Mouse (Mus musculus): ENCODE measurements around the gene Egfr. TPM values are rescaled to one million over a fixed set of nuclear protein-coding genes. Genes with fewer than 3 reads are reported as not detected.

Gene Egfr
- polyA plus RNA-seq, 1 experiment from 2014 or later = 6.4 TPM

DNA sequence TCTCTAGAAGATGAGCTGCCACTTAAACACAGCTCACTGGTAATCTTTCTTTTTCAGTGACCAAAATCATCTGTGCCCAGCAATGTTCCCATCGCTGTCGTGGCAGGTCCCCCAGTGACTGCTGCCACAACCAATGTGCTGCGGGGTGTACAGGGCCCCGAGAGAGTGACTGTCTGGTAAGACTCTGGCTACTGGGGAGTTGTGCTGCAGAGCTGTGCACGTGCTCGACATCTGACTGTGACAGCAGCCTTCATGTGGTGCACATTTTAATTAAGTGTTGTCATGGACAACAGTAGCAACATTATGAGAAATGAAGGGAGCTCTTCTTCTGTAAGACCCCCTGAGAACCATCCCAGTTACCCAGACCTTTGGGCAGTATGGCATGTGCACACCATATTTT lies 116.0 kb downstream of the Egfr start:
- no peaks in the 10 kb centered on the region for H3K9me3 ChIP-seq (replicated peaks; ENCODE audit: control insufficient read depth, low read length)
- no peak for ATAC-seq (replicated peaks; ENCODE audit: insufficient number of reproducible peaks, low FRiP score, low TSS enrichment, low read depth)
- no peaks in the 10 kb centered on the region for H3K36me3 ChIP-seq (replicated peaks; ENCODE audit: control insufficient read depth, insufficient read depth, low read depth, low read length)
- H3K4me2 ChIP-seq (ENCODE audit: low read depth, low read length) = no peak overlapping the region
- no peak overlapping the region for H3K9ac ChIP-seq (replicated peaks; ENCODE audit: low read length)
- no peak overlapping the region for H3K4me3 ChIP-seq (ENCODE audit: low read depth, low read length)
- WGBS = 74% methylated on average over 6 of the region's 6 CpGs
- H3K4me1 ChIP-seq (ENCODE audit: control insufficient read depth, insufficient read depth, low read length) = no peaks in the 10 kb centered on the region
- H3K27ac ChIP-seq (replicated peaks; ENCODE audit: low read depth, low read length) = no peak overlapping the region
- no peak for DNase-seq (ENCODE audit: low spot score)
- H3K27me3 ChIP-seq (ENCODE audit: control insufficient read depth, insufficient read depth, low read length) = no peaks in the 10 kb centered on the region

DNA sequence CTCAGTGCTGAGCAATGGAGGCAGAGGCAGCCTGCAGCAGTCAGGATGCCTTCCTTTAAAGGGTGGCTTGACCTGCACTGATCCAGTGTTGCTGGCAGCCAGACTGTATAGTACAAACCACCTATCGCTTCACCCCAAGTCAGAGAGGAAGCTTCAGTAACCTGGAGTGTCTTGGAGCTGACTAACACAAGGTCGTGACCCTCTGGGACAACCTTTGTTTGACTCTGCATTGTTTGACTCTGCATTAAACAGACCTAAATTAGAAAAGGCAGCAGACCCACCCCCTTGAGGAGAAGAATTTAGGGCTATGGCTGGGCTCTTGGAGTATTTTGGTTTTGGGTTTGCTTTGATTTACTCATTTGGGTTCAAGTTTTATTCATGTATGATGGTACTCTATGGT lies 117.5 kb downstream of the Egfr start:
- Histone ChIP-seq H3K4me2 (ENCODE audit: low read depth, low read length) (no peak overlapping the region), H3K4me3 (ENCODE audit: low read depth, low read length) (no peak overlapping the region), H3K4me1 (ENCODE audit: control insufficient read depth, insufficient read depth, low read length) (no peaks in the 10 kb centered on the region), H3K9ac (replicated peaks; ENCODE audit: low read length) (no peak overlapping the region), H3K36me3 (replicated peaks; ENCODE audit: control insufficient read depth, insufficient read depth, low read depth, low read length) (no peaks in the 10 kb centered on the region), H3K27ac (replicated peaks; ENCODE audit: low read depth, low read length) (no peak overlapping the region), H3K9me3 (replicated peaks; ENCODE audit: control insufficient read depth, low read length) (no peaks in the 10 kb centered on the region), H3K27me3 (ENCODE audit: control insufficient read depth, insufficient read depth, low read length) (no peaks in the 10 kb centered on the region)
- ATAC-seq (replicated peaks; ENCODE audit: insufficient number of reproducible peaks, low FRiP score, low TSS enrichment, low read depth) (no peak), DNase-seq (ENCODE audit: low spot score) (no peak)
- WGBS = 53% methylated on average over 2 of the region's 2 CpGs

DNA sequence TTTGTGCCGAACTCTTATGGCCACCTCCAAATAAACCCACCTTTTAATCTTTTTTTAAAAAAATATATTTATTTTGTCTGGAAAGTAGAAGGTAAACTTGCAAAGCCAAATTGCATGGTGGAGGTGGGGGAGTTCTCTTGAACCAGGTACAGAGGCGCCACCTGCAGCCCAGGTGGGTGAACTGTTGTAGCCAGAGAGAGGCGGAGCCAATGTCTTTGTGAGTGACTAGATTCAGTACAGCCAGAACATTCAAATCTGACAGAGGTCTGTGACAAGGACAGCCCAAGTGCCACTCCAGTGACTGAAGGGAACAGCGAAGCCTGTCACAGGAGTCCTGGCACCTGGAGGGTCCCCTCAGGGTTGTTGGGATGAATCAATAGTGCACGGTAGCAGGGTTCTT lies 119.1 kb downstream of the Egfr start:
- Histone ChIP-seq H3K9me3 (replicated peaks; ENCODE audit: control insufficient read depth, low read length) (no peaks in the 10 kb centered on the region), H3K4me3 (ENCODE audit: low read depth, low read length) (no peak overlapping the region), H3K27me3 (ENCODE audit: control insufficient read depth, insufficient read depth, low read length) (no peaks in the 10 kb centered on the region), H3K4me2 (ENCODE audit: low read depth, low read length) (no peak overlapping the region), H3K4me1 (ENCODE audit: control insufficient read depth, insufficient read depth, low read length) (no peaks in the 10 kb centered on the region), H3K9ac (replicated peaks; ENCODE audit: low read length) (no peak overlapping the region), H3K27ac (replicated peaks; ENCODE audit: low read depth, low read length) (no peak overlapping the region), H3K36me3 (replicated peaks; ENCODE audit: control insufficient read depth, insufficient read depth, low read depth, low read length) (no peaks in the 10 kb centered on the region)
- DNase-seq (ENCODE audit: low spot score) (peak; percentile 51), ATAC-seq (replicated peaks; ENCODE audit: insufficient number of reproducible peaks, low FRiP score, low TSS enrichment, low read depth) (no peak)
- WGBS = 58% methylated on average over 5 of the region's 5 CpGs

DNA sequence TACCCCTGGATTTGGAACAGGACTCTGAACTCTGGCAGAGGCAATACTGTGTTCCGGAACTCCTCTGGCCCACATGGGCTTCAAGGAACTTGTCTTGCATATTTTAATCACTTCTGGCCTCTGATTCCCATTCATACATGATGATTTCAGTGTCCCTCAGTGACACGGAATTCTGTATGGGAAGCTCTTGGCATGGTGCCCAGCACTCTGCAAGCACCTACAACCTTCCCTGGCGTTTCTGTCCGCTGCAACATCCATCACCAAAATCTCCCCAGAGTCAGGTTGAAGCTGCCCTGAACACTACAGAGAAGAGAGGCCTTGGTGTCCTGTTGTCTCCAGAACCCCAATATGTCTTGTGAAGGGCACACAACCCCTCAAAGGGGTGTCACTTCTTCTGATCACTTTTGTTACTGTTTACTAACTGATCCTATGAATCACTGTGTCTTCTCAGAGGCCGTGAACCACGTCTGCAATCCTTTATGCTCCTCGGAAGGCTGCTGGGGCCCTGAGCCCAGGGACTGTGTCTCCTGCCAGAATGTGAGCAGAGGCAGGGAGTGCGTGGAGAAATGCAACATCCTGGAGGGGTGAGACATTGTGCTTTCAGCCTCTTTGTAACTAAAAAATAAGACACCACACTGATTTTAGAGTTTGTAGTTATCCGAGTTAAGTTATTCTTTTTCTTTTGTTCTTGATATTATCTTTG lies 125.8 kb downstream of the Egfr start:
- ATAC-seq (replicated peaks; ENCODE audit: insufficient number of reproducible peaks, low FRiP score, low TSS enrichment, low read depth) = no peak
- Histone ChIP-seq H3K4me2 (ENCODE audit: low read depth, low read length) (no peak overlapping the region), H3K9ac (replicated peaks; ENCODE audit: low read length) (no peak overlapping the region), H3K4me3 (ENCODE audit: low read depth, low read length) (no peak overlapping the region), H3K9me3 (replicated peaks; ENCODE audit: control insufficient read depth, low read length) (no peaks in the 10 kb centered on the region), H3K27ac (replicated peaks; ENCODE audit: low read depth, low read length) (no peak overlapping the region), H3K27me3 (ENCODE audit: control insufficient read depth, insufficient read depth, low read length) (no peaks in the 10 kb centered on the region), H3K36me3 (replicated peaks; ENCODE audit: control insufficient read depth, insufficient read depth, low read depth, low read length) (no peaks in the 10 kb centered on the region), H3K4me1 (ENCODE audit: control insufficient read depth, insufficient read depth, low read length) (no peaks in the 10 kb centered on the region)
- DNase-seq (ENCODE audit: low spot score) = no peak
- WGBS = 65% methylated on average over 9 of the region's 9 CpGs

DNA sequence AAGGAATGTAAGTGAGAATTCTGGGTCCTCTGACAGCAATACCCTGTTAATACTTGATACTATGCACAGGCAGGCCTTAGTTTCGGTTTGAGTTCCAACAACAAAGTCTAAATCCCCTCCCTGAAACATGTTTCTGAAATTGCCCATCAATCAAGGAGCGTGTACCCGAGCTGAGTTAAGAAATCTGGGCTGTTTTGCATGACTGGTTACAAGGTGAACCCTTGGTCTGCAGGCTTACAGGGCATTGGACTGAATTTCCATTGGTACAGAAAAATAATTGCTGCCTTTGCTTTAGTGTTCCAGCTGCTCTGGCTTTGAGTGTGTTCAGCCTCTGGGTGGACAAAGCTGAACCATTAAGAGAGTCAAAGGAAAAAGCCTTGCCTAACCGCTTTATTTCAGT lies 129.9 kb downstream of the Egfr start:
- H3K36me3 ChIP-seq (replicated peaks; ENCODE audit: control insufficient read depth, insufficient read depth, low read depth, low read length) = no peaks in the 10 kb centered on the region
- no peak for DNase-seq (ENCODE audit: low spot score)
- WGBS = 64% methylated on average over 4 of the region's 4 CpGs
- H3K9ac ChIP-seq (replicated peaks; ENCODE audit: low read length) = no peak overlapping the region
- no peak overlapping the region for H3K4me2 ChIP-seq (ENCODE audit: low read depth, low read length)
- no peaks in the 10 kb centered on the region for H3K27me3 ChIP-seq (ENCODE audit: control insufficient read depth, insufficient read depth, low read length)
- ATAC-seq (replicated peaks; ENCODE audit: insufficient number of reproducible peaks, low FRiP score, low TSS enrichment, low read depth) = no peak
- H3K4me3 ChIP-seq (ENCODE audit: low read depth, low read length) = no peak overlapping the region
- no peaks in the 10 kb centered on the region for H3K9me3 ChIP-seq (replicated peaks; ENCODE audit: control insufficient read depth, low read length)
- no peak overlapping the region for H3K27ac ChIP-seq (replicated peaks; ENCODE audit: low read depth, low read length)
- H3K4me1 ChIP-seq (ENCODE audit: control insufficient read depth, insufficient read depth, low read length) = no peaks in the 10 kb centered on the region

DNA sequence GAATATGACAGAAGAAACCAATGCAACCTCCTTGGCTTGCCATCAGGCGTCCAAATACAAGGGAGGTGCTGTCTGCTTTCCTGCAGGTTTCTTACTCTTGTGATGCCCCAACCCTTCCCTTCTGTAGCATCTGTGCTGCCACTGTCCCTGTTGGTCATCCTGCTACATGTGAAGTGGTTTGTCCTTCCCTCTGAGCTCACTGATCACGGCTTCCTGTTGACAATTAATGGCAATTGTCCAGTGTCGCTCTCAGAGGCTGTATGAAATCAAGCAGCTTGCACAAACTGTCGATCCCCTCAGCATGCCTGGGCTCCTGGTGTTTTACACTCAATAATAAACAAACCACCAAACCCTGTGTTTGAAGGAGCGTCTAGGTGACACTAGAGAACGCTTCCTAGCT lies 134.1 kb downstream of the Egfr start:
- ATAC-seq (replicated peaks; ENCODE audit: insufficient number of reproducible peaks, low FRiP score, low TSS enrichment, low read depth) = no peak
- H3K36me3 ChIP-seq (replicated peaks; ENCODE audit: control insufficient read depth, insufficient read depth, low read depth, low read length) = no peaks in the 10 kb centered on the region
- no peaks in the 10 kb centered on the region for H3K9me3 ChIP-seq (replicated peaks; ENCODE audit: control insufficient read depth, low read length)
- H3K4me2 ChIP-seq (ENCODE audit: low read depth, low read length) = no peak overlapping the region
- H3K27me3 ChIP-seq (ENCODE audit: control insufficient read depth, insufficient read depth, low read length) = no peaks in the 10 kb centered on the region
- H3K4me3 ChIP-seq (ENCODE audit: low read depth, low read length) = no peak overlapping the region
- 67% methylated on average over 6 of the region's 6 CpGs for WGBS
- no peak overlapping the region for H3K27ac ChIP-seq (replicated peaks; ENCODE audit: low read depth, low read length)
- H3K9ac ChIP-seq (replicated peaks; ENCODE audit: low read length) = no peak overlapping the region
- DNase-seq (ENCODE audit: low spot score) = no peak
- H3K4me1 ChIP-seq (ENCODE audit: control insufficient read depth, insufficient read depth, low read length) = no peaks in the 10 kb centered on the region

DNA sequence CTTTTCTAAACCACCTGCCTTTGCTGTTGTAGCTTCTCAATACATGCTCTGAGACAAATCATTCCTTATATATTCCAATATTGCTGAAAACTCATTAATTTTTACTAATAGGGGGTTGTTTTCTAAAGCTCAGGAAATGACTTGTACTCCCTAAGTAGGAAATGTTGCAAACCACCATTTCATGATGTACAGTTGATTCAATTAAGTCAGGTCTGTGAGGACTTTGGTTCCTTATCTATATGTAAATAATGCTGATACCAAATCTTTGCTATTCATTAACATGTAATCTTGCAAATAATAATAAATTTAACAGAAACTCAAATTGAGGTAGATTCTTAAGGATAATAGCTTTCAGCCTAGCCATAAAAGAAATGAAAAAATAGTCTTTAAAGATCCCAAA lies 136.1 kb downstream of the Egfr start:
- H3K9me3 ChIP-seq (replicated peaks; ENCODE audit: control insufficient read depth, low read length) = no peaks in the 10 kb centered on the region
- H3K9ac ChIP-seq (replicated peaks; ENCODE audit: low read length) = no peak overlapping the region
- no peak overlapping the region for H3K4me3 ChIP-seq (ENCODE audit: low read depth, low read length)
- H3K4me1 ChIP-seq (ENCODE audit: control insufficient read depth, insufficient read depth, low read length) = no peaks in the 10 kb centered on the region
- no peak overlapping the region for H3K4me2 ChIP-seq (ENCODE audit: low read depth, low read length)
- H3K36me3 ChIP-seq (replicated peaks; ENCODE audit: control insufficient read depth, insufficient read depth, low read depth, low read length) = no peaks in the 10 kb centered on the region
- no peaks in the 10 kb centered on the region for H3K27me3 ChIP-seq (ENCODE audit: control insufficient read depth, insufficient read depth, low read length)
- DNase-seq (ENCODE audit: low spot score) = no peak
- ATAC-seq (replicated peaks; ENCODE audit: insufficient number of reproducible peaks, low FRiP score, low TSS enrichment, low read depth) = no peak
- no peak overlapping the region for H3K27ac ChIP-seq (replicated peaks; ENCODE audit: low read depth, low read length)

DNA sequence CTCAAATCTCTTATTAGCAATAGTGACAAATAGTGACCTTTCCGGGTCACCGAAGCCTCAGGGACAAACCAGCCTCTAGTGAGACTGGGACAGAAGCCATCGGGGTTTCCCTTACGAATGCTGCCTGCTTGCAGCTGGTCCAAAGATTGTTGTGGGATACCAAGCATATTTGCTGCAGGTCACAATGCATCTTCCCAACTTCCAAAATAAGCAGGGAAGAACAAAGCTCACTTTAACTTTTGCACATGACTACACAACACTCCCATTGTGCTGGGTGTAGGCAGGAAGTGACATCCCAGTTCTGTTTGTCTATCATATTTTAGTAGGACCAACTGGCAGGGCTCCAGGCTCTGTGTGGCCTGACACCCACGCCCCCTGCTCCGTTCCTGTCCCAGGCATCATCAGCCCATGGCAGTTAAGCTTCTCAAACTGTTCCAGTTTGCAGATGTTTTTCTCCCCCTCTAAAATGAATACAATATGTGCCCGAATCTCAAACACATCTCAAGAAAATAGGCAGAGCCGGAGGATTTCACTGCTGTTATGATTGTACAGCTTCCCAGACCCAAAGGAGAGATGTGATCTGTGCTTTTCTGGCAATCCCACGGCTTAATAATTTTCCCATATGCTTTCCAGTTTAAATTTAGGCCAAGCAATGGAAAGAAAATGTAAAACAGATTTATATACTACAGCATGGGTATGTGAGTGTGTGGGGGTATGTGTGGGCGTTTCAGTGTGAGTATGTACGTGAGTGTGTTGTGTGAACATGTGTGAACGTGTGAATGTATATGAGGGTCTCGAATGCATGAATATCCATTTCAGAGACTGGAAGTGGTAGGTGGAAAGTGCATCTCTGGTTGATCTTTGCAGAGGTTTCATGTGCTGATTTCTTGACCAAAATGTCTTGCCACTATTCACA lies 143.7 kb downstream of the Egfr start:
- Histone ChIP-seq H3K4me2 (ENCODE audit: low read depth, low read length) (no peak overlapping the region), H3K9ac (replicated peaks; ENCODE audit: low read length) (no peak overlapping the region), H3K4me3 (ENCODE audit: low read depth, low read length) (no peak overlapping the region), H3K9me3 (replicated peaks; ENCODE audit: control insufficient read depth, low read length) (no peaks in the 10 kb centered on the region), H3K36me3 (replicated peaks; ENCODE audit: control insufficient read depth, insufficient read depth, low read depth, low read length) (no peaks in the 10 kb centered on the region), H3K4me1 (ENCODE audit: control insufficient read depth, insufficient read depth, low read length) (no peaks in the 10 kb centered on the region; the same call in 1 of the 2 replicates), H3K27me3 (ENCODE audit: control insufficient read depth, insufficient read depth, low read length) (no peaks in the 10 kb centered on the region), H3K27ac (replicated peaks; ENCODE audit: low read depth, low read length) (no peak overlapping the region)
- ATAC-seq (replicated peaks; ENCODE audit: insufficient number of reproducible peaks, low FRiP score, low TSS enrichment, low read depth) (peak; percentile 65; the same call in 1 of the 2 replicates), DNase-seq (ENCODE audit: low spot score) (peak; percentile 71)
- 52% methylated on average over 13 of the region's 13 CpGs for WGBS

Measured in embryonic facial prominence, embryonic 11.5 days (tissue).